Mouse (Mus musculus): ENCODE data around the gene Ankrd52.

GRCm38 (mm10) chr10:128413076-128413475 lies 36.2 kb downstream of the Ankrd52 start:
- TF ChIP-seq EP300 (optimal IDR thresholded peaks at IDR 0.05) (no peak), CTCF (IDR thresholded peaks at IDR 0.05; ENCODE audit: low read depth) (no peak)
